Mouse (Mus musculus) liver, embryonic 14.5 days (tissue): ENCODE results near the gene Dll4.

ENCODE experiments used
- CTCF ChIP-seq: IDR thresholded peaks from 2 replicates; pipeline ENCODE4 v1.5.1; 2016; ENCODE audit warnings: antibody characterized with exemption, low read depth, control low read depth
- EP300 ChIP-seq: IDR thresholded peaks from 2 replicates; pipeline ENCODE4 v1.6.1; 2016; ENCODE audit warnings: antibody characterized with exemption, low read depth

- TF ChIP-seq CTCF (no peak), EP300 (no peak)
Observed at GRCm38 (mm10) chr2:119322587-119323300, 2.8 kb upstream of the Dll4 start.
